Mouse (Mus musculus) spleen, adult 2 months (tissue): ENCODE data around the gene Igdcc4. TPM values are rescaled to one million over a fixed set of nuclear protein-coding genes. Genes with fewer than 3 reads are reported as not detected.
"Not testable (repeated sequence)": the region's sequence is repeated elsewhere in the genome, so short reads cannot be mapped to it uniquely, and the experiment has no call there.

Source experiments
- DNase-seq, 2 experiments: peaks; one replicate each; pipeline versions ENCODE4 v3.0.0 to v3.0.0-alpha.2; 2012 to 2021; ENCODE audit warnings: low spot score in 2 of 2, low read depth in 1 of 2
- H3K27ac ChIP-seq: fragments of 200-500 bp; 2 replicates; pipeline ENCODE4 v1.5.1; 2012; ENCODE audit warnings: low read length, inconsistent platforms; ENCODE audit not compliant: insufficient read depth
- H3K27me3 ChIP-seq: fragments of 200-500 bp; 2 replicates; pipeline ENCODE4 v1.6.1; 2012; ENCODE audit warnings: mild to moderate bottlenecking, moderate library complexity, low read length, inconsistent platforms; ENCODE audit not compliant: control insufficient read depth, insufficient read depth
- H3K36me3 ChIP-seq: fragments of 200-500 bp; 2 replicates; pipeline ENCODE4 v1.6.1; 2012; ENCODE audit warnings: mild to moderate bottlenecking, low read length, inconsistent platforms; ENCODE audit not compliant: control insufficient read depth, insufficient read depth
- H3K4me1 ChIP-seq: fragments of 200-500 bp; 2 replicates; pipeline ENCODE4 v1.6.1; 2011; ENCODE audit warnings: inconsistent platforms; ENCODE audit not compliant: control insufficient read depth, insufficient read depth, insufficient read length
- H3K4me3 ChIP-seq: fragments of 200-500 bp; 2 replicates; pipeline ENCODE4 v1.5.1; 2011; ENCODE audit warnings: mild to moderate bottlenecking, inconsistent platforms; ENCODE audit not compliant: insufficient read depth, insufficient read length; ENCODE audit errors: extremely low read depth
- CTCF ChIP-seq: fragments of 200-500 bp; IDR thresholded peaks from 2 replicates; pipeline ENCODE4 v1.5.1; 2011; ENCODE audit warnings: mild to moderate bottlenecking, inconsistent platforms; ENCODE audit not compliant: insufficient read depth, insufficient read length, insufficient replicate concordance; ENCODE audit errors: extremely low read depth
- POLR2A ChIP-seq: fragments of 200-500 bp; IDR thresholded peaks from 2 replicates; pipeline ENCODE4 v1.6.1; 2011; ENCODE audit warnings: low read depth, low read length, inconsistent platforms
- WGBS: fragments of 180-500 bp; shearing (Covaris S2); methylation state at CpG from one replicate; pipeline ENCODE4 v1.1.7; 2018; 5-methylcytosine and 5-hydroxymethylcytosine counted together
- polyA plus RNA-seq: library from polyadenylated mRNA; depleted of rRNA; stranded (reverse); fragments of >200 nt; gene quantifications from 2 replicates; pipeline ENCODE4 v1.2.3, GENCODE M21; 2012; rRNA removed

The Igdcc4 gene
- polyA plus RNA-seq: 1.4 and 1.9 TPM in 2 replicates

DNA sequence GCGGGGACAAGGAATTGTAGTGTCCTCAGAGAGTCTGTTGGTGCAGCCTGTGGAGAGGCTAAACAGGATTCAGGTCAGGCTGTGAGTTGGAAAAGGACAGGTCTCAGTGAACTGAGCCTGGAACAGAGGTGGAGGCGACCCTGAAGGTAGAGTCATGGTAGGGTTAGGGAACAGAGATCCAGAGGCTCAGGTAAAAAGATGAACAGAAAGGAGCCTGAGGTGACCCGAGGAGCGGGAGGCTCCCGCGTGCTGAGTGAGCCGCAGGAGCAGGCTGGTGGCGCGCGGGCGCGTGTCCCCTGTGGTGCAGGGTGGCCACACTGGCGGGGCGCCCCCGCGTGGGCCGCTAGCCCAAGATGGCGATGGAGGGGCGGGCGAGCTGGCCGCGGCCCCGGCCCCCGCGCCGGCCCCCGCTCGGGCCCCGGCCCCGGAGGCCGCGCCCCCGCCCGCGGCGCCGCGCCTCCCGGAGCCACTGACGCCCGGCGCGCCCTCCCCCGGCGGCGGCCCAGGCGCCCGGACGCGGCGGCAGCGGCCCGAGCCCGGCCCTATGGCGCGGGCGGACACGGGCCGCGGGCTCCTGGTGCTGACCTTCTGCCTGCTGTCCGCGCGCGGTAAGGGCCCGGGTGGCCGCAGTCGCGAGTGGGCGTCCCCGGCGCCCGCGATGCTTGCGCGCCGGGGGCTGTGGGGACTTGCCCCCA is at the start of gene Igdcc4:
Gene Igdcc4, plus strand, starts transcription at position 496 of the 695 bp plus-strand sequence.
- Histone ChIP-seq H3K27ac (no peak within 1 kb of the TSS), H3K36me3 (no peaks in the 10 kb centered on the region), H3K4me3 (peak within 1 kb of the TSS; percentile 51), H3K4me1 (peaks cover 6% of the 10 kb centered on the region), H3K27me3 (peaks cover 21% of the 10 kb centered on the region)
- DNase-seq: no peak
- TF ChIP-seq CTCF: no peak
- TF ChIP-seq POLR2A: no peak
- 6% methylated on average over 54 of the region's 76 CpGs for WGBS

DNA sequence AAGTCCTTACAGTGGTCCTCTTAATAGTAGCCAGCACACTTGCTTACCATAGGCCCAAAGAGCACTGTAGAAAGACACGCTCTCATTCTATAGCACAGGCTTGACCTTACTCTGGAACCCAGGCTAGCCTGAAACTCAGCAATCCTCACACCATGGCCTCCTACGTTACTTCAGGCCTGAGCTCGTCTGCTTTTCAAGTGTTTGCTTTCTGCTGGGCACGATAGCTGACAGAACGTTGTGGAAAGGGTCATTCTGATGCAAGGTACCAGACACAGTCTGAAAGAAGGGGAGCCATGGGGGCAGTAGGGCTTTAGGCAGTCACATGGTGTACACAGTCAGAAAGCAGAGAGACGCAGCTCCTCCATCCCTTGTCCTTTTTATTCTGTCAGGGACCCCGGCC is 37.0 kb upstream of the Igdcc4 start:
- no peak overlapping the region for H3K27ac ChIP-seq
- no peak overlapping the region for H3K4me3 ChIP-seq
- H3K27me3 ChIP-seq: no peaks in the 10 kb centered on the region
- TF ChIP-seq CTCF (no peak), POLR2A (no peak)
- peaks cover 48% of the 10 kb centered on the region for H3K36me3 ChIP-seq
- no peak for DNase-seq
- H3K4me1 ChIP-seq: no peaks in the 10 kb centered on the region
- 97% methylated on average over 7 of the region's 7 CpGs for WGBS

DNA sequence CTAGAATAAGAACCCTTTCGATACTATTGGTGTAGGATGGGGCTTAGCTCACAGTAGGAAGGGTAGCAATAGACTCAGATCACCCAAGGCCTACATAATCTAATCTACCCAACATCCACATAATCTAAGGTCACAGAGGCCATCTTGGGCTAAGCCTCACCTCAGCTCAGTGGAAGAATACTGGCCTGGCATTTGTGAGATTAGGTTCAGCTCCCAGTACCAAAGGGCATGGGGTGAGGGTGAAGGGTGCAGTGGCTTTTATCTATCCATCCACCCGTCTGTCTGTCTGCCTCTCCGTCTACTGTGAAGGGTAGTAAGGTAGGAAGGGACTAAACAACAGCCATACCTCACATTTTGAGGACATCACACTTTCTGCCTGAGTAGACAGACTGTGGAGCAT is 30.7 kb upstream of the Igdcc4 start:
- peaks cover 24% of the 10 kb centered on the region for H3K36me3 ChIP-seq
- 83% methylated on average over 3 of the region's 3 CpGs for WGBS
- TF ChIP-seq POLR2A: no peak
- no peak for TF ChIP-seq CTCF
- no peak for DNase-seq
- no peak overlapping the region for H3K27ac ChIP-seq
- no peak overlapping the region for H3K4me3 ChIP-seq
- peaks cover 4% of the 10 kb centered on the region; the same call in 1 of the 2 replicates for H3K4me1 ChIP-seq
- H3K27me3 ChIP-seq: no peaks in the 10 kb centered on the region

DNA sequence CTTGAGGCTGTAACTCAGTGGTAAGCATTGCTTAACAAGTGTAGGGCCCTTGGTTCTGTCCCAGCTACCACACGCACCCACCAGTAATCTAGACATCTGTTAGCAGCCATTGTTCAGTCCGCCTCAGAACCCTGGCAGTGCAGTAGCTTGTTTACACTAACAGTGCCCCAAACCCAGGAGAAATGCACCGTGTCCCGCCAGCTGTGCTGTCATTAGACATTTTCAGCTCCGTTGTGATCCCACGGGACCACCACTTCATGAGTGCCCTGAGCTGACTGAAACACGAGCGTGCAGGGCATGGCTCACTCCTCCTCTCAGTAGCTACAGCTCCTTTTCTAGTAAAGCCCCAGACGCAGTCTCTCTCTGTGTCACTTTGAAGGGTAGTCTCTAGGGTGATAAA is 27.7 kb upstream of the Igdcc4 start:
- DNase-seq: no peak
- Histone ChIP-seq H3K4me3 (no peak overlapping the region), H3K36me3 (peaks cover 13% of the 10 kb centered on the region), H3K27ac (peak overlapping the region; percentile 55), H3K27me3 (no peaks in the 10 kb centered on the region), H3K4me1 (peaks cover 10% of the 10 kb centered on the region; the same call in 1 of the 2 replicates)
- no peak for TF ChIP-seq POLR2A
- no peak for TF ChIP-seq CTCF
- 52% methylated on average over 9 of the region's 9 CpGs for WGBS

DNA sequence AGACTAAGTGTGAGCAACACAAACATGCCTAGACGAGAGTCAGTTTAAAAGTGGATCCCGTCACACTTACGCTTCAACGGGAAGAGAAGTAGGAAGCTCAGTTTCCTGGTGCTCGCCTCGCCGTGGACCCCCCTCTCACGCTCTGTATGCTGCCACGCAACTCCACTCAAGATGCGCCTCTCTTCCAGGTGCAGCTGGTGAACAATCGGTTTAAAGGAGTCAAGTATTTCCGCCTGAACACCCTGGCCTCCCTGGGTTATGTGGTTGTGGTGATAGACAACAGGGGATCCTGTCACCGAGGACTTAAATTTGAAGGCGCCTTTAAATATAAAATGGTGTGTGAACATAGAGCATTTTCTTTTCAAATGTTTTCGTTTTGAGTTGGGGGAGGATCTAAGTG is 27.0 kb upstream of the Igdcc4 start:
- no peak overlapping the region for H3K4me3 ChIP-seq
- no peaks in the 10 kb centered on the region for H3K27me3 ChIP-seq
- H3K4me1 ChIP-seq: peaks cover 10% of the 10 kb centered on the region; the same call in 1 of the 2 replicates
- TF ChIP-seq POLR2A: no peak
- no peak for TF ChIP-seq CTCF
- H3K36me3 ChIP-seq: peaks cover 16% of the 10 kb centered on the region
- 32% methylated on average over 15 of the region's 15 CpGs for WGBS
- DNase-seq: peak in 1 of 2 experiments; percentile 9
- peak overlapping the region; percentile 17 for H3K27ac ChIP-seq

DNA sequence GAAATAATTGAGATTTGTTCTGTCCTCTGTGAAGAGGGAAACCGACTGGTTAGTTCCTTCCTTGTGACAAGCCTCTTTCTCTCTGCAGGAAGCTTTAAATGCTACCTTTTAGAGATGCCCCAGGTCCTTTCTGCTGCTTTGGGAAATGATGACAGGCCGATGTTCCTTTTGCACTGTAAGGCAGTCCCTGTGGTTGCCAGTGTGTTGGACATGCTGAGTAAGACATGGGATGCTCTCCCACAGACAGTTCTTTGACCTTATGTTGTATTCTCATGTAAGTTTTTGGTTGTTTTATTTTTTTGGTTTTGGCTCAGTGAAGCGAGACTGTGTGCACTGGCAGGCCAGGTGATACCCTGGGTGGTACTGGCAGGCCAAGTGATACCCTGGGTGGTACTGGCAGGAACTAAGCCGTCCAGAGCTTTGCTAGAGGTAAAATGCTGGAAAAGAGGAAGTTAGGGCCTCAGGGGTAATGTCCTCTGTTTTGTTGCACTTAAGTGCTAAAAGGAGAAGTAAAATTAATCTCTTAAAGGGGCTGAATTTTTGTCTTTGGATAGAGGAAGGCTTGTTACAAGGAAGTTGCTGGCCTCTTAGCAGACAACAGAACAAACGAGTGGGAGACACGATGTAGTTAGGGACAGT is 26.3 kb upstream of the Igdcc4 start:
- Histone ChIP-seq H3K36me3 (peaks cover 16% of the 10 kb centered on the region), H3K4me1 (peaks cover 10% of the 10 kb centered on the region; the same call in 1 of the 2 replicates), H3K4me3 (no peak overlapping the region), H3K27ac (peak overlapping the region; percentile 66), H3K27me3 (no peaks in the 10 kb centered on the region)
- WGBS: 20% methylated on average over 6 of the region's 6 CpGs
- peak; percentile 34 to 57 for DNase-seq
- TF ChIP-seq CTCF (no peak), POLR2A (no peak)

DNA sequence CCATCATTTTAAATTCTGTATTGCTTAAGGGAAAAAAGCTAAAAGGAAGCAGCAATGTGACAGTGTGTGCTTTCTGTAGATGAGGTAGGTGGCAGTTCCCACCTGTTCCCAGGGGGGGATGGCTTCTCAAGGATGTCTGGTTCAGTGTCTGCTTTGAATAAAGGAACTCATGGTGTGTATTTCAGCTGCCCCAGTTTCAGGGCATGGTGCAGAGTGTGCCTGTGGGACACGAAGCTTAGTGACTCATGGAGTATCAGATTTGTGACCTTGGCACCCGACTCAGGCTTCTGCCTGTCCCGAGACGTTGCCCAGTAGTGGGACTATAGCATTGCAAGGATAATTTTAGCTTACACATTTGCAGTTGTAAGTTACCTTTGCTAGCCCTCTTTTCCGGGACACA is 23.8 kb upstream of the Igdcc4 start:
- H3K36me3 ChIP-seq: peaks cover 21% of the 10 kb centered on the region
- TF ChIP-seq CTCF: no peak
- no peak overlapping the region for H3K27ac ChIP-seq
- no peaks in the 10 kb centered on the region for H3K27me3 ChIP-seq
- 80% methylated on average over 5 of the region's 5 CpGs for WGBS
- no peak overlapping the region for H3K4me3 ChIP-seq
- DNase-seq: no peak
- H3K4me1 ChIP-seq: peaks cover 10% of the 10 kb centered on the region; the same call in 1 of the 2 replicates

DNA sequence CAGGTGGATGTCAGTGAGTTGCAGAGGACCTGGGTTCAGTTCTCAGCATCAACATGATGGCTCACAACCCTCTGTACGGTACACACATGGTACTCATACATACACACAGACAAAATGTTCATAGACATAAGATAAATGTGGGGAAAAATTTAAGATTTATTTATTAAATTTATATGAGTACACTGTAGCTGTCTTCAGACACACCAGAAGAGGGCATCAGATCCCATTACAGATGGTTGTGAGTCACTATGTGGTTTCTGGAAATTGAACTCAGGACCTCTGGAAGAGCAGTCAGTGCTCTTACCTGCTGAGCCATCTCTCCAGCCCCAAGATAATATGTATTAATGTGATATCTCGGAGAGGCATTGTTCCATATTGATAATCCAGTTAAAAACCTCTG is 21.1 kb upstream of the Igdcc4 start:
- H3K27me3 ChIP-seq, H3K4me1 ChIP-seq, H3K27ac ChIP-seq, H3K4me3 ChIP-seq, DNase-seq: not testable (repeated sequence)
- peaks cover 31% of the 10 kb centered on the region for H3K36me3 ChIP-seq
- whole genome bisulfite sequencing: 96% methylated on average over 2 of the region's 2 CpGs
